Mouse (Mus musculus) adrenal gland, postnatal 4 days (tissue): ENCODE measurements around the gene Ces1f. TPM values are rescaled to one million over a fixed set of nuclear protein-coding genes. Genes with fewer than 3 reads are reported as not detected.
"Not testable (repeated sequence)": the region's sequence is repeated elsewhere in the genome, so short reads cannot be mapped to it uniquely, and the experiment has no call there.

Experiments
- DNase-seq, 2 experiments: peaks; one replicate each; pipeline ENCODE4 v3.0.0; 2021 to 2022; ENCODE audit warnings: low spot score in 2 of 2, mixed read lengths in 2 of 2
- long read RNA-seq, 2 experiments: library from polyadenylated mRNA; stranded (forward); transcript quantifications; one replicate each; pipeline ENCODE4 v2.0.0; 2021
- total RNA-seq, 2 experiments: library from RNA; stranded (reverse); gene quantifications; 2 replicates each; pipeline ENCODE4 v1.2.3; 2021

Gene Ces1f
- total RNA-seq, result 1 to 10 TPM in 1 of 2 experiments, under 1 TPM in 1; 0.50 to 2.1 TPM
- long read RNA-seq, experiment 1, partial matches to known transcripts, result 0 of 2 reads
- long read RNA-seq, experiment 1, other reads (novel, unspliced or antisense), result 0 of 2 reads
- long read RNA-seq, experiment 2, result 0 reads

DNA sequence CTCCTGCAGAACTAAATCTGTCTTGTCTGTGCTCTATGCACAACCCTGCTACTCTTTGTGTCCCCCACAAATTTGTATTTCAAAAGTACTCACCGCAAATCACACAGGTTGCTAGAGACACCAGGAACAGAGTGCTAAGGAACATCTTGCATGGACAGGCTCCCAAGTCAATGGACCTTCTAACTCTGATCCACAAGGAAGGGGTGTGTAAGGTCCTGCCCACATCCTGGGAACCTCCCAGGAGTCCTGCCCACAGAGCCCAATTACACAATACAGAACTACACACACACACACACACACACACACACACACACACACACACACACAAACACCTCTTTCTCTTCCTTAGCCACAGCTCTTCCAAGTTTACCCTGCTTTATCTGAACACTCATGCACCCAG is at the start of gene Ces1f:
Gene Ces1f, minus strand, starts transcription at position 192 of the 400 bp plus-strand sequence.
- DNase-seq, result no peak

DNA sequence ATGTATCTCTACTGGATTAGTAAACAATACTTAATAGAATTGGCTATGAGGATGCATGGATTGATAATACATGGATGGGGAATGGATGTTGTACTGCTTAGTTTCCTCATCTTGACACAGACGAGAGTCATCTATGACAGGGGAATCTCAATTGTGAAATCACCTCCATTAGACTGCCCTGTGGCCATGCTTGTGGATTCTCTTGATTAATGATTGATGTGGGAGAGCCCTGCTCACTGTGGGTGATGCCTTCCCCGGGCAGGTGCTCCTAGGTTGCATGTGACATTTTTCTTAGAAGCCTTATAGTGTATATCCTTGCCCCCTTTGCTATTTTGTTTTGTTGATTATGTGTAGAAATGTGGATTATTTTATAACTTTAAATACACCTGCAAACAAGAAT is 45.6 kb upstream of the Ces1f start:
- no peak for DNase-seq

DNA sequence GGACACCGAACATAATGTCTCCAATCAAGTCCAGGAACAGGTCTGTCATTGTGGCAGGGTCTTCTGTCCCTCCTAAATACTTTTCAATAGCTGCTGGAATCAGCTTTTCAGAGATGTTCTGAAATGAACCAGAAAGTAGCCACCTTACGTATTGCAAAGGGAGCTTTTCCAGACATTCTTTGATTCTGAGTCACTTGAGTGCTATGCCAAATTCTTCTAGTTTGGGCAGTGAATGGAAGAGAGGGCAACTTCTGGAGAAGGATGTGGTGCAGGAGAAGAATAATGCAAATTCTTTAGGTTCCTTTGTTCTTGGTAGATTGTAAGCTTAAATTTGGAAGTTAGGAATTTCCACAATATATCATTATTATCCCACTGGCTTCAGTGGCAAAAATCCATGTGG is 37.5 kb upstream of the Ces1f start:
- DNase-seq, result no peak

DNA sequence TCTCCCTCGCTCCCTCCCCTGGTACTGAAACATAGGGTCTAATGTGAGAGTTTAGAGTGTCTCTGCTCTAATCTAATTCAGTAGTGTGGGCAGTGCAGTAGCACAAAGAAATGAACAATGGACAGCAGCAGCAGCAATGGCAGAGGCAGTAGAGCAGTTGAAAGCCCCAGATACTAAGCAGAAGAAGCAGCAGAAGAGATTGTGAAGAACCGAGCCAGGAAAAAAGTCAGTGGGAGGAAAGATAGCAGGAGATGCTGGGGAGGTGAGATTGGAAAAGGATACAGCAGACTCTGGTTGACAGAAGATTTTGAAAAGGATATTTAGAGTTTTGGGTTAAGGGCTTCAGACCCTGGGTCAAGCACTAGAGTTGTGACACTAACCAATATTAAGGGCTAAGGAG is 36.0 kb upstream of the Ces1f start:
- no peak for DNase-seq

DNA sequence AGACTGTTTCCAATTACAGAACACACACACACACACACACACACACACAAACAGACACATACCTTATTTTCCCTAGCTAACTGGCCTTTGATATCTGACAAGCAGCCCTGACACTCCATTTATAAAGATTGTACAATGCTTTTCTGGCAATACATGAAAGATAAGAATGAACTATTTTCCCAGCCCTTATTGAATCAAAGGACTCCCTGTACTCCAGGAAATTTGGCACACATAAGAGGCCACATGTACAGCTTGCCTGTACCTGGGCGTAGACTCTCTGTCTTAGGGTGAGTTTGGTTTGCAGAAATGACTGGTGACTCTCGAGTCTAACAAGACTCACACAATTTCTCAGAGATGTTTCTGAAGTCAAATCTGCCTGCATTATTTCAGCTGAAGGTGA is 4.3 kb upstream of the Ces1f start:
- DNase-seq, result no peak

DNA sequence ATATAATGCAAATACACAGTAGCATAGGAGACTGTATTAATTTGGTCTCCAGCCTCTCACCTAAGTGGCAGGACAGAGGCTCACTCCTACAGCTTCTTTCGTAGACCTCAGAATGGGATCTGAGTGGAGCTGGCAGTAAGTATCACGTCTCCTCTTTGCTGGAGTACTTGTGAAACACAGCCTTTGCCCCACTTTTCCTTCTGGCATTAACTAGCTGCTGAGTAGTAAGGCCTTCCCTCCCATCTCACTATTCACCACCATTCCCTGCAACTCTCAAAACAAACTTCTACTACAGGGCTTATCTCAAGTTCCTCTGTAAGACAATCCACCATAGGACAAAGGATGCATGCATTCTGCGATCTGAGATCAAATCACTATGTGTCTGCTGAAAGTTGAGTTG is 2.8 kb upstream of the Ces1f start:
- DNase-seq, result no peak

DNA sequence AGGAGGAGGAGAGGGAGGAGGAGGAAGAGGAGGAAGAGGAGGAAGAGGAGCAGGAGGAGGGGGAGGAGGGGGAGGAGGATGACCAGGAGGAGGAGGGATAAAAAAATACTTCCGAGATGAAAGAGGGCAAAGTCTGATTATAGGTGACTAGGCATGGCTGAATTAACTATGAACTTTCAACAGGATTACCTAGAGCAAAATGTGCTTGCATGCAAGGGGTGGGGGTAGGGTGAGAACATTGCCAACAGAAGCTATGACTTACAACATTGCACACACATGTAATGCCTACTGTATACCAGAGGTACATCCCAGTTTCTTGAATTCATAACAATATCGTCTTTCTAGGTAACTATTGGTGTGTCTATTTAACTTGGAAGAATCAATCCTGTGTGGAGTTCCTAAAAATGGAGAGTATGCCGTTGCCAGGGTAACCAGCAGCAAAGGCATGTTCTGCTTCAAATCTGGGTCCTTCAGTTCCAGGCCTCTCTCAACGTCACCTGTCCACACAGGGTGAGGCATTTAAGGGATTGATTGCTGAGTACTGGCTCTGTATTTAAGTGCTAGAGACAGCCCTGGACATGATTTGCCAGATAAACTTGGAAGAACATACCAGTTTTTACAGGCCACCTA is 1.3 kb downstream of the Ces1f start:
- DNase-seq, result no peak

DNA sequence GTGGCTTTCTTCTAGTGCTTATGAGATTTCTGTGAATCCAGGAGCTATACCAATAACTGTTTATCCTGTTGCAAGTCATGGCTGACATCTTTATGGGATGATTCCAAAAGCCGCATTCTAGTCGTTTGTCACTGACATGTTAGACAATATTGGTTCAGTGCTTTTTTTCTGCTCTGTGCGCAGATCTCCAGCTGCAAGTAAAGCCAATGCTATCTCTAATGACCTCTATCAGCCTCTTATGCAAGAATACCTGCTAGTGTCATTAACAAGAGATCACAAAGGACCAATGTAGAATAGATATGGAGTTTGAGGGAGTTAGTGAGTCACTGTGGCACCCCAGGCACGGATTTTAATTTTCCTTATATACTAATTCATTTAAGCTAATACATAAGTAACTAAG is 4.9 kb downstream of the Ces1f start:
- no peak for DNase-seq

DNA sequence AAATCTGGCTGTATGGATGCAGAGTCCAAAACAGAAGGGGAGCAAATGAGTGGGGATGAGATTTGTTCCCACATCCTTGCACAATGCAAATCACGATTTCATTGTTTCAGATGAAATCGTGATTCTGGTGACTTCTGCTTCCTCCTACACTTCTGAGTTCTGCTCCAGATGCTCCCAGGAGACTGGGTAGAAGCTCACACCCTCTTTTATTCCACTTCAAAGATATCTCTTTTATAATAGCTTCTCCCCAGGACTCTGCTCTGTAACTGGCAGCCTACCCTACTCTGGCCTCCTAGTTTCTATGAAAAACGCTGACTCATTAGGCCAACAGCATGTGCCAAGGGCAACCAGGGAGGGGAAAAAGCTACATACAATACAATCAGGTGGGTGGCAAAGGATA is 6.2 kb downstream of the Ces1f start:
- DNase-seq, result no peak

DNA sequence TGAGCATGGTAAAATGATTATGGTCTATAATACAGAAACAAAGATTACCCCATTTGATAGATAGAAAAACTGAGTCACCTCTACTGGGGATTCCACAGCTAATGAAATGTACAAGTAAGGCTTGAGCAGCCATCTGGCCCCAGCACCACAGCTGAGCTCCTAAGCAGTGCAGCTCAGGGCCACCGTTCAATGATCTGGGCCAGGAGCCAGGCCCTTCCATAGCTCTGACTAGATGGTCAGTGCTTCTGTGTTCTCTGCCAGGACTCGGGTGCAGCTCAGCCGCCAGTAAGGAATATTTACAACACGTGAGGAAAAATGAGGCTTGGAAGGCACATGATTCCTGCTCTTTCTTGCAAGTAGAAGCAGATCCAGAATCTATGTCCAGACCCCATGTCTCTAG is 6.9 kb downstream of the Ces1f start:
- DNase-seq, result peak in 1 of 2 experiments; percentile 14

DNA sequence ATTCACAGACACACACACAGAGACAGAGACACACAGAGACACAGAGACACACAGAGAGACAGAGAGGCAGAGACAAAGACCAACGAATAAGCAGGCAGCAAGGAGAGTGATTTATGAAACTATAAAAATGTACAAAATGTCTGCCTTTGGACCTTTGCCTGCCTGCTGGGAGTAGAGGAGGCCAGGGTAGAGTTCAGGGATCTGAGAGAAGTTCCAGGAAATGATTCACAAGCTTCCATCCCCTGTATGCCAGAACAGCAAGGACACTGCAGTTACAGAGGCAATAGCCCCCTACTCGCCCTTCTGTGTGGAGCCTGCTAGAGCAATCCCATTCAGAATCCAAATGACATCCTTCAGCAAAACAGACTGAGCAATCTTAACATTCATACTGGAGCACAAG is 18.1 kb downstream of the Ces1f start:
- DNase-seq, result no peak

DNA sequence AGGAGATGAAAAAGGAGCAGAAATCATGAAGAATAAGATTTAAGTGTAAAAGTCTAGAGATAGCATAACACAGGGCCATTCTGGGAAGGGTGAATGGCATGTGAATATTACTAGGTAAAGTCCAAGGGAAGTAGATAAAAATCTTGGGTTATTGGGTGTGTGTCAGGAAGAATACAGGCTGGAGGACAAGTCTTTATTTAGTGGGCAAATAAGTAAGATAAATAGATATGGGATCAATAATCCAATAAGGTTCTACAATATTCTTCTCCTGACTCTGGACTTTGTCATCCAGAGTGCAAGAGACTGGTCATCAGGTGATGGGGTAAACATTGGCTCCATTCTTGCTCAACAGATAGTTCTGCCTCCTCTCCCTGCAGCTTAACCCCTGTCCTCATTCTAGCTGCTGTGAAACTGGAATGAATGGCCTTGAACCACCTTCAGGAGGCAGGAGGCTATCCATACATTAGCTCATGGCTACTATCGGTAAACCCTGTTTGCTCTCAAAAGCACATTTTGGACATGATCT is 27.1 kb downstream of the Ces1f start:
- no peak for DNase-seq

DNA sequence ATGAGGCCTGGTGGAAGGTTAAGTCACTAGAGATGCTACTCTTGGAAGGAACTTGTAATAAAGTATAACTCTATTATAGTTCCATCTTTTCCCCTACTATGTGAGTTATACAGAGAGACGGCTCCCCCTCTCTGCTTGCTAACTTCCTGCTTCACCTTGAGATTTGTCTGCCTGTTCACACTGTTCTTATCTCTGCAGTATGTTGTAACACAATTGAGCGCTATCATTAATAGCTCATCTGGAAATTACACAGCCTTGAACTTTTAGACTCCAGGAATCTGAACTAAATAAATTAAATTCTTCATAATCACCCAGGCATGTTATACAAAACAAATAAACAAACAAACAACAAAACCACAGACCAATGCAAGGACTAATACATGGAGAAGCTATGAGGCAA is 33.5 kb downstream of the Ces1f start:
- no peak for DNase-seq

DNA sequence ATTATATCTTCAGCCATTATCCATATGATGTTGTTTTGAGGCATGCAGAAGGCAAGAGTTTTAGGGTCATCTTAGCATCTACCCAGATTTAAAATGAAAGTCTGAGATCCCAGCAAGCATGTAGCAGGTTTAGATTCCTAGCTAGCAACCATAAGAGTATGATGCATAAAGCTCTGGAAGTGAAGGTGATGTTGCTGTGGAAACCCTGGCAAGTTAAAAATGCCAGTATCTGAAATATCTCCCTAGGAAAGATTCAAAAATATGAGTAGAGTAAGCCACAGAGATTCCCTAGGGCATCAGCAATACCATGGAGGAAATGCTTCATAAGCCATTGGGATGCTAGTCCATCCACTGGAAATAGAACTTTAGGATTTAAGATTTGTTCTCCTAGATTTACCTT is 39.7 kb downstream of the Ces1f start:
- DNase-seq, result no peak

DNA sequence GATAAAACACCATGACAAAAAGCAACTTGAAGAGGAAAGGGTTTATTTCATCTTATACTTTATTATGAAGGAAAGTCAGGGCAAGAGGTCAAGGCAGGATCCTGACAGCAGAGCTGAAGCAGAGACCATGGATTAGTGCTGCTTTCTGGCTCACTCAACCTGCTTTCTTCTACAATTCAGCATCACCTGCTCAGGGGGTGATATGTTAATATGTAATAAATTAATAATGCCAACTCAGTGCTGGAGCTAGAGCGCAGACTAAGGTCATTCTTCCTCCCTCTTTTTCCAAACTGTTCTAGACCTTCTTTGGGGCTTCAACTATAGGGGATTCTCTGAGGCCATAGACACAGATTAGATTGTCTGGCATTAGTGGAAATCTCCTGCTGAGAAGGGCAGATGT is 43.9 kb downstream of the Ces1f start:
- no peak for DNase-seq

DNA sequence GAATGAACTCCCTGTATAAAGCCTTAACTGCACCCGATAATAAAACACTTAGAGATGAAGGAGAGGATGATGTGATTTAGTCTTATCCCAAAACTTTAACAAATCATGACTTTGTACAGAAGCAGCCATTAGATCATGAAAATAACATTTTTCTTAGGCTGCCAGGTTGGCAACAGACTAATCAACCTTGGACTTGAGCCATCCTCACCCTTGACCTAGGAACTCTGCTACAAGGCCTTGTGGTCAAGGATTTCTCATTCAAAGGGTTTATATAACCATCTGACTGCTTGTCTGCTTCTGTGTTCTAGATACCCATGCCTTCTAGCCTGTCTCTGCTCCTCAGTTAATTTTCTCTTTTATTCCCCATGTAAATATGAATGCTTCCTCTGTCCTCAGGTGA is 44.8 kb downstream of the Ces1f start:
- DNase-seq, result no peak

DNA sequence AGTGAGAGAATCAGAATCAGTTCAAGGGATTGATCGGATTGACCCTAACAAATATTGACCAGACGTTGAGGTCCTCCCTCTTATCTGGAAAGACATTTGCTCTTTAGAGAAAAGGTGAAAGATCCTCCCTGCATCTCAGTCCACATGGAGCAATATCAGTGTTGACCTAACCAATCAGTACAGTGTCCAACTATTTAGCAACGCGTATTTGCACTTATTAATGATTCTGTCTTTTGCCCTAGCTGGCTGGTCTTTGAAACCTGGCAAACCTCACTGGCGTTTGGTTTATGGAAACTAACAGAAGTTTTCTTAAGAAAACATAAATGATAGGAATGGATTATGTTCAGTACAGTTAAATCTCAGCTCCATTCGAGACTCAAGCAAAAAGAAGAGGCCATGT is 45.5 kb downstream of the Ces1f start:
- no peak for DNase-seq

DNA sequence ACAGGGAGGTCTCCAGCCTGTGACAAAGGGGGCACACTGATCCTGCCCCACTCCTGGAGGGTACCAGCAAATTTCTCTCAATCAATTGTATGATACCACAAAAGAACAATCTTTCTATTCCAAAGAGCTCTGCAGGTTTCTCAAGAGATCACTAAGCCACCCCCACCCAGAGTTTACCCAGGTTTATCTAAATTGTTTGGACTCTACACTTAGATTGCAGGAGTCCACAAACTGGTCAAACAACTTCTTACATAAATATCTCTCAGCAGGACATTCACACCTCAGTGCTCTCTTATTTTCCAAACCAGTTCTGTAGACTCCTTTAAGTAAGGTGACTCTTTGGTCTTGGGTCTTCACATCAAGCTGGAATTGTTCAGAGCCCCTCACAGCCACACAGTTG is 50.1 kb downstream of the Ces1f start, which contains the start of gene Ces1e:
Gene Ces1e, minus strand, starts transcription at position 174 of the 400 bp plus-strand sequence.
- DNase-seq, result no peak

DNA sequence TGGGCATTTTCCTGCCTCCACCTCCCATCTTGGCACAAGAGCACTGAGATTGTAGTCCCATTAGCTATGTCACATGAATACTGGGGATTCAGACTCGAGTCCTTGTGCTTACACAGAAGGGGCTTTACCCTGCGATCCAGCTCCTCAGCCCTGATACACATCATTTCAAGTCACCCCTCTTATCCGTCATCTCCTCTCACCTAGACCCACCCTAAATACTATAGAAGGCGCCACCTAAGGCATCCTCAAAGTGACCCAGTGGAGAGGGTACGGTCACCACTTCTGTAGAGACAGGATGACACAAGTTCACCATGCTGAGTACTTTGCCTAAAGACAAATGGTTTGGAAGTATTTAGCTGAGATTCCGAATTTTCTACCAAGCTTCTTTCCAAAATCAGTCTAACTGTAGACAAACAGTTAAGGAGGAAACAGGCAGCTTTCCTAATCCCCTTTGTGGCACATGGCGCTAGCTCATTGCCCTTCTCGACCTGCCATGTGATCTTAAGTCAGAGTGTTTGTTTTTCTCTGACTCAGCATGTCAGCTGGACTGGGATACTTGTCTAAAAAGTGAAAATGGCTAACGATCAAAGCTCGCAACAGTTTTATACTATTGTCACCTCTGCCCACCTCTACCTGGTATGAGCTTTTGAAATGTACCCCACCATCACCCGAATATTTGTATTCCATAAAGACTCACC is 50.7 kb downstream of the Ces1f start:
- DNase-seq, result no peak

DNA sequence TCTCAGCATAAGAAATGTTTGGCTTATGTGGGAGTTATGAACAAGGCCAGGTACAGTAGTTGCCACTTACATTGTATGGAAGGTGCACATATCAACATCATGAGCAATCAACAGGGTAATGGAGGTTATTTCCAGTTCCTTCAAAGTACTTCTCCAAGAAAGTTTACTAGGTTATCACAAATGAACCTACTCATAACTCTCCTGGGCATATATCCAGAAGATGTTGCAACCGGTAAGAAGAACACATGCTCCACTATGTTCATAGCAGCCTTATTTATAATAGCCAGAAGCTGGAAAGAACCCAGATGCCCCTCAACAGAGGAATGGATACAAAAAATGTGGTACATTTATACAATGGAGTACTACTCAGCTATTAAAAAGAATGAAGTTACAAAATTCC is 53.1 kb downstream of the Ces1f start:
- not testable (repeated sequence) for DNase-seq

DNA sequence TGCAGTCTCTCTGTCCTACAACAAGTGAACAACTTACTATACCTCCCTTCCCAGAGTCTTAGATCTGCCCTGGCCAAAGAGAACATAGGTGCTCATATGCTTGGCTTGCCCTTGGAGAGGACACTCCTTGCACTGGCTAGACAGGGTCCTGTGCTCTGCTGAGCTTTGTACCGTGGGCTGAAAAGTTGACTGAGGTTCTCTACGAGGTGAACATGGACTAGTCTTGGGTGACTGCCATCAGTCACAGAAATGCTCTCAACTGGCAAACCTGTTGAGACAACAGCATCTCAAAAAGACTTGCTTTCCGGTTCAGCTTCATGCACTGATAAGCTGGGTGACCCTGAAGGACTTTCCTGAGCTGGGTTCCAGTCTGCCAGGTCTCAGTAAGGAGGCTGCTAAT is 57.7 kb downstream of the Ces1f start:
- DNase-seq, result no peak

DNA sequence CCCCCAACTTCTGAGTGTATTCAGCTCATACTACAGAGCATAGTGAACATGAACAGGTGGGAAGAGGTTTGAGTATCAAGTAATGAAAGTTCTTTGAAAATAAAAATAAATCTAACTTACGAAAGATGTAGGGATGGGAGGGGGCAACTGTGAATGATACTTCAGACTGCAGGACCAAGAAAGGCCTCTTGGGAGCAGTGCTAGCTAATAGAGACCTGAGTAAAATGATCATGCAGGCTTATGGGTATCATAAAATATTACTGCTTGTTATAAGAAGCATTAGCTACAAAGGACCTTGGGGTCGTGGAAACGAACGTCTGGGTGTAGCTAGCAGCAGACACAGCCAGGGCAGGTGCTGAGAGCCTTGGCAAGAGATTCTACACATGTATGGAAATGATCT is 61.7 kb downstream of the Ces1f start:
- DNase-seq, result no peak

DNA sequence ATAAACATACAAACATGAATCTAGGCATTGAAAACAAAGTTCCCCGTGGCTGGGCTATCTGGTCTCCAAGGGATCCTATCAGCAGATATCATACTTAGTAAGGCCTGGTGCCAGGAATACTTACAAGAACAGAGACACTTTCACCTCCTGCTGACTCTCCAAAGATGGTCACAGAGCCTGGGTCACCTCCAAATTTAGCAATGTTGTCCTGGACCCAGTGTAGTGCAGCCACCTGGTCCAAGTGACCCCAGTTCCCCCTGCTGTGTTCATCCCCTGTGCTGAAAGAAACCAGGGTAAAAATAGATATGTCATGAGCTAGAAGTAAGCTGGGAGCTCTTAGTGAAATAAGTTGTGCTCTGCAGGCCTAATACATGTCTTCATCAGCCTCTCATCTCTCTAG is 62.2 kb downstream of the Ces1f start:
- no peak for DNase-seq
